Mouse (Mus musculus) kidney, embryonic 16.5 days (tissue): ENCODE results near the gene Ncam1. TPM values are rescaled to one million over a fixed set of nuclear protein-coding genes. Genes with fewer than 3 reads are reported as not detected.
A peak's percentile ranks its signal among the peaks of the same experiment; 100 is the strongest.

Experiments used
- ATAC-seq: fragments of 200-750 bp; cut with Nextera tagmentation; 2 replicates; pipeline ENCODE4 v1.8.0; 2017; ENCODE audit warnings: moderate TSS enrichment; ENCODE audit not compliant: low FRiP score, low TSS enrichment
- H3K27ac ChIP-seq: fragments of 300-500 bp; sonication (generic); 2 replicates; pipeline ENCODE4 v1.5.1; 2014; ENCODE audit warnings: low read length
- H3K27me3 ChIP-seq: fragments of 300-500 bp; sonication (generic); 2 replicates; pipeline ENCODE4 v1.6.1; 2014; ENCODE audit warnings: low read length, control low read depth, mixed read lengths; ENCODE audit not compliant: insufficient read depth
- H3K36me3 ChIP-seq: fragments of 300-500 bp; sonication (generic); 2 replicates; pipeline ENCODE4 v1.6.1; 2014; ENCODE audit warnings: low read length, control low read depth, mixed read lengths; ENCODE audit not compliant: insufficient read depth
- H3K4me1 ChIP-seq: fragments of 300-500 bp; sonication (generic); 2 replicates; pipeline ENCODE4 v1.6.1; 2014; ENCODE audit warnings: low read length, control low read depth, mixed read lengths; ENCODE audit not compliant: insufficient read depth
- H3K4me2 ChIP-seq: fragments of 300-500 bp; sonication (generic); replicated peaks from 2 replicates; pipeline ENCODE4 v1.6.1; 2014; ENCODE audit warnings: low read depth, low read length
- H3K4me3 ChIP-seq: fragments of 300-500 bp; sonication (generic); 2 replicates; pipeline ENCODE4 v1.5.1; 2014; ENCODE audit warnings: mild to moderate bottlenecking, low read length
- H3K9ac ChIP-seq: fragments of 300-500 bp; sonication (generic); replicated peaks from 2 replicates; pipeline ENCODE4 v1.6.1; 2014; ENCODE audit warnings: low read length
- H3K9me3 ChIP-seq: fragments of 300-500 bp; sonication (generic); 2 replicates; pipeline ENCODE4 v1.6.1; 2016; ENCODE audit warnings: low read length, control low read depth
- WGBS: fragments of 180-500 bp; shearing (Covaris S2); extraction: QIAGEN DNeasy Blood & Tissue Kit; methylation state at CpG from one replicate; pipeline ENCODE4 v1.1.7; 2014; 5-methylcytosine and 5-hydroxymethylcytosine counted together
- polyA plus RNA-seq: library from polyadenylated mRNA; unstranded; fragments of >200 nt; fragmentation: Nextera tagmentation; extraction: Ambion mirVana; gene quantifications from 2 replicates; pipeline ENCODE4 v1.2.1, GENCODE M21; 2015

The Ncam1 gene
- polyA plus RNA-seq, 1 experiment from 2014 or later: 137 TPM

- Histone ChIP-seq H3K4me2 (no peak overlapping the region), H3K9me3 (no peaks in the 10 kb centered on the region), H3K36me3 (peaks cover 7% of the 10 kb centered on the region), H3K4me3 (no peak overlapping the region), H3K27me3 (no peaks in the 10 kb centered on the region), H3K4me1 (no peaks in the 10 kb centered on the region), H3K27ac (no peak overlapping the region), H3K9ac (no peak overlapping the region)
- WGBS: 65% methylated on average over 2 of the region's 2 CpGs
- ATAC-seq: no peak
These were observed 180.5 kb downstream of the Ncam1 start for GRCm38 (mm10) chr9:49618266-49618665.

GRCm38 (mm10) chr9:49617216-49617615 is 181.5 kb downstream of the Ncam1 start:
- Histone ChIP-seq H3K27ac (no peak overlapping the region), H3K4me2 (no peak overlapping the region), H3K9me3 (no peaks in the 10 kb centered on the region), H3K36me3 (peaks cover 7% of the 10 kb centered on the region), H3K27me3 (no peaks in the 10 kb centered on the region), H3K4me1 (no peaks in the 10 kb centered on the region), H3K4me3 (no peak overlapping the region), H3K9ac (no peak overlapping the region)
- WGBS: 21% methylated on average over 3 of the region's 3 CpGs
- ATAC-seq: no peak

DNA sequence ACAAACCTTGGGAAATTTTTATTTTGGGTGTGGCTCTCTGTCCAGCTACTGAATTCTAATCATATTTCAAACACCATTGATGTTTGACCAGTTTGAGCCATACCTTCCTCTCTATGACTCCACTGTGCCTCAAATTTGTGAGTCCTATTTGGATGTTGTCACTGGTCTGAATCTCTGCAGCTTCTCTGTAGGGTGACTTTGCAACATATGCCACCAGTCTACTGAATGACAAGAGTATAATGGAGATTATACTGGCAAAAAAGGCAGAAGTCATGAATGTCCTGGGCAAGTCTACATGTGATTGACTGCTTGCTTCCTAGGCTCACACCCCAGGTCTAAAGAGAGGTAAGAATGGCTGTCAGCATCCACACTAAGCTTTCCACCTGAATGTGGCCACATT is 186.3 kb downstream of the Ncam1 start:
- Histone ChIP-seq H3K27me3 (no peaks in the 10 kb centered on the region), H3K36me3 (peaks cover 7% of the 10 kb centered on the region; the same call in 1 of the 2 replicates), H3K9ac (no peak overlapping the region), H3K4me3 (no peak overlapping the region), H3K4me2 (no peak overlapping the region), H3K9me3 (no peaks in the 10 kb centered on the region), H3K4me1 (no peaks in the 10 kb centered on the region), H3K27ac (no peak overlapping the region)
- no peak for ATAC-seq

DNA sequence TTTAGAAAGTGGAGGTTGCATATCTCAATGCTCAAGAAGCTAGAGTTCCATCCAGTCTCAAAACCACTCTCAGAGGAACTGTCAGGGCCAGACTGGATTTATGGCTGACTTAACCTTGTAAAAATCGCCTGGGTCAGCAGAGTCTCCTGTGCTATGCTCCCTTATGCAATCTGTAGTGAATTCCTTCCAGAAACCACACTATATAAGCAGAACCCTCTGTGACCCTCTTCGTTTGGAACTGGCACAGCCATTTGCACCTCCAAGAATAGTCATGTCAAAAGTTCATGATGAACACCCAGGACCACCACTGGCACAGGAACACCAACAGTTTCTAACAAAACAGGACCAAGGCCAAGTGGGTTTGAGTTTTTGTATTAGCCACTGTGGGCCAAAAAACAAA is 190.5 kb downstream of the Ncam1 start:
- 46% methylated on average over 2 of the region's 2 CpGs for WGBS
- no peak overlapping the region for H3K9ac ChIP-seq
- H3K4me3 ChIP-seq: no peak overlapping the region
- H3K36me3 ChIP-seq: no peaks in the 10 kb centered on the region
- no peak overlapping the region for H3K27ac ChIP-seq
- ATAC-seq: no peak
- no peaks in the 10 kb centered on the region for H3K27me3 ChIP-seq
- H3K4me1 ChIP-seq: peaks cover 5% of the 10 kb centered on the region
- H3K9me3 ChIP-seq: no peaks in the 10 kb centered on the region
- H3K4me2 ChIP-seq: no peak overlapping the region

- Histone ChIP-seq H3K4me1 (peaks cover 5% of the 10 kb centered on the region), H3K27ac (no peak overlapping the region), H3K4me2 (no peak overlapping the region), H3K4me3 (no peak overlapping the region), H3K36me3 (peaks cover 4% of the 10 kb centered on the region), H3K27me3 (no peaks in the 10 kb centered on the region), H3K9ac (no peak overlapping the region), H3K9me3 (no peaks in the 10 kb centered on the region)
- WGBS: 41% methylated on average over 2 of the region's 2 CpGs
- ATAC-seq: no peak
These were observed 192.0 kb downstream of the Ncam1 start for GRCm38 (mm10) chr9:49606717-49607116.

GRCm38 (mm10) chr9:49606317-49606716 is 192.4 kb downstream of the Ncam1 start:
- peak; percentile 61; the same call in 1 of the 2 replicates for ATAC-seq
- H3K27ac ChIP-seq: no peak overlapping the region
- 32% methylated on average over 5 of the region's 5 CpGs for WGBS

GRCm38 (mm10) chr9:49605791-49606190 is 192.9 kb downstream of the Ncam1 start:
- ATAC-seq: no peak

More at GRCm38 (mm10) chr9:49606317-49606716, 192.4 kb downstream of the Ncam1 start:
- Histone ChIP-seq H3K9ac (no peak overlapping the region), H3K27me3 (no peaks in the 10 kb centered on the region), H3K9me3 (no peaks in the 10 kb centered on the region), H3K4me2 (no peak overlapping the region), H3K4me1 (peaks cover 5% of the 10 kb centered on the region), H3K4me3 (no peak overlapping the region), H3K36me3 (peaks cover 4% of the 10 kb centered on the region)

DNA sequence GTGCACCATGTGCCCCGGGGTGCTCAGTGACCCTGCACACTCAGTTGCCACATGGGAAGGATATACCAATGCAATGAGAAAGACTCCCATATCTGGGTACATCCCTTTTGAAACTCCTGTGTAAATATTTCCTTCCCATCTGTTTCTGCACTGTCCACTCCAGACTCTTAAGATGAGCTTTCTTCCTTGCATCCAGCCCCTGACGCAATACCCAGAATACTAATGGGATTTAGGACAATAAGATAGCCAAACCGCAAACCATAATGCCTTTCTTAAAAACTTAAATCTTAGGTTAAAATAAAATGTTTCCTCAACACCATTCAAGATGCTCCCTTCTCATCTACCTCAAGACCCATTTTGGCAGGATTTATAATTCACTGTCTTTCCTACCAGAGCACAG is 193.4 kb downstream of the Ncam1 start:
- 82% methylated on average over 3 of the region's 3 CpGs for WGBS
- Histone ChIP-seq H3K9ac (no peak overlapping the region), H3K36me3 (peaks cover 4% of the 10 kb centered on the region), H3K4me3 (no peak overlapping the region), H3K27ac (no peak overlapping the region), H3K4me2 (no peak overlapping the region), H3K27me3 (no peaks in the 10 kb centered on the region), H3K4me1 (peaks cover 5% of the 10 kb centered on the region), H3K9me3 (no peaks in the 10 kb centered on the region)
- no peak for ATAC-seq

More at GRCm38 (mm10) chr9:49605791-49606190, 192.9 kb downstream of the Ncam1 start:
- no peaks in the 10 kb centered on the region for H3K27me3 ChIP-seq
- H3K27ac ChIP-seq: no peak overlapping the region
- H3K9me3 ChIP-seq: no peaks in the 10 kb centered on the region
- H3K4me2 ChIP-seq: no peak overlapping the region
- 56% methylated on average over 4 of the region's 4 CpGs for WGBS
- no peak overlapping the region for H3K9ac ChIP-seq
- no peak overlapping the region for H3K4me3 ChIP-seq
- peaks cover 4% of the 10 kb centered on the region for H3K36me3 ChIP-seq
- peaks cover 5% of the 10 kb centered on the region for H3K4me1 ChIP-seq

DNA sequence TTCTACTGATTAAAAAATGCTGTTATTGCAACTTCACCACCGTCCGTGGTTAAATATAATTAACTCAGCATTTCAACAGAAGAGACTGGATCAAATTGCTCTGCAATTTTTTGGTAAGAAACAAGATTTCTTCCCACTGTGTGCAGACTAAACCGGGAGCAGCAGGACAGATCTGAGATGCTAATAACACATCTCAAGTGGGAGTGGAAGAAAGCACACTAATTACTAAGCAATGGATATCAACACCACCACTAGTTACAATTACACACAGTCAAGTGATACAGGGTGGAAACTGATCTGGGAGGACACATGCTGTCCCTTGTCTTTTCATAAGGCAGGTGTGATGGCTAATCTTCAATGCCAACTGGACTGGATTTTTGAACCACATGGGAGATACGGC is 197.5 kb downstream of the Ncam1 start:
- Histone ChIP-seq H3K9me3 (no peaks in the 10 kb centered on the region), H3K4me2 (no peak overlapping the region), H3K27ac (no peak overlapping the region), H3K27me3 (no peaks in the 10 kb centered on the region), H3K36me3 (peaks cover 4% of the 10 kb centered on the region), H3K4me1 (peaks cover 2% of the 10 kb centered on the region), H3K9ac (no peak overlapping the region), H3K4me3 (no peak overlapping the region)
- WGBS: 59% methylated on average over 4 of the region's 4 CpGs
- ATAC-seq: no peak

DNA sequence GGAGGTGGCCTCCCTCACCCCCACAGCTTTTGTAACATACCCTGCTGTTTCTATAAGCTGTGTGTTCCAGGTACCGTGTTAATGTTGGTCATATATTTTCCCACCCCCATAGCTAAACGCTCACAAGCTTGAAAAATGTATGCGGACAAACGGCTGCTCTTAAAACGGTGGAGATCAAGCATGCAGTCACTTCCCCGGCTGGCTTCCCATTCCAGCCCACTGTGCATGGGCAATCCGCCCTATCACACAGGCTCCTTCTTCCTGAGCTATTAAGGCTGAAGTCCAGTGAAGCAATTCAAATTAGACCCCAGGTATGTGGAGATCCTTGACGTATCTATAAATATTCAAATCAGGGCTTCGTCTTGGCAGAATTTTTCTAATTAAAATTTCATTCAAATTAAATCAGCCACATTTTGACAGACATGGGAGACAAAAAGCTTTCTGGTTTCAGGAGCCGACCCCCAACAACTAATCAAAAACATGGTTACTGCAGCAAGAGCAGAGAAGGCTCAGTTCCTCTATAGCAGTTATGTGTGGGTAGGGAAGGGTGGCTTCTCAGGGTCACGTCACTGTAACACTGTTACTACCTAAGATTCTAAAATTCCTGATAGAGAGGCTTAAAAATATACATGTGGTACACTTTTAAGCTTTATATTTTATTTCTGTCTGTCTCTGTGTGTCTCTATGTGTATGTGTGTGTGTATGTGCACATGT is 202.9 kb downstream of the Ncam1 start:
- H3K4me1 ChIP-seq: peaks cover 29% of the 10 kb centered on the region
- no peaks in the 10 kb centered on the region for H3K36me3 ChIP-seq
- 23% methylated on average over 11 of the region's 11 CpGs for WGBS
- peak overlapping the region; percentile 24 for H3K4me2 ChIP-seq
- H3K9me3 ChIP-seq: no peaks in the 10 kb centered on the region
- peak; percentile 67; the same call in 1 of the 2 replicates for ATAC-seq
- no peaks in the 10 kb centered on the region for H3K27me3 ChIP-seq
- H3K27ac ChIP-seq: peak overlapping the region; percentile 63
- H3K9ac ChIP-seq: 0 out of 2 replicates have a peak overlapping the region, but pooled peaks have one; percentile 27
- H3K4me3 ChIP-seq: no peak overlapping the region
